Mouse (Mus musculus) limb, embryonic 14.5 days (tissue): ENCODE measurements around the gene Ereg. TPM values are rescaled to one million over a fixed set of nuclear protein-coding genes. Genes with fewer than 3 reads are reported as not detected.

Experiments used
- ATAC-seq: fragments of 200-750 bp; cut with Nextera tagmentation; 2 replicates; pipeline ENCODE4 v1.8.0; 2017; ENCODE audit warnings: low read depth, moderate number of reproducible peaks, moderate TSS enrichment; ENCODE audit not compliant: low FRiP score
- DNase-seq: peaks from one replicate; pipeline ENCODE4 v3.0.0-alpha.2; 2015; ENCODE audit warnings: low spot score
- H3K27ac ChIP-seq: fragments of 300-500 bp; sonication (generic); replicated peaks from 2 replicates; pipeline ENCODE4 v1.5.1; 2014; ENCODE audit warnings: low read depth, mild to moderate bottlenecking, low read length, moderate library complexity, mixed read lengths
- H3K27me3 ChIP-seq: fragments of 300-500 bp; sonication (generic); 2 replicates; pipeline ENCODE4 v1.6.1; 2014; ENCODE audit warnings: low read length, mixed read lengths; ENCODE audit not compliant: control insufficient read depth, insufficient read depth
- H3K36me3 ChIP-seq: fragments of 300-500 bp; sonication (generic); 2 replicates; pipeline ENCODE4 v1.6.1; 2014; ENCODE audit warnings: mild to moderate bottlenecking, low read length, moderate library complexity, mixed read lengths; ENCODE audit not compliant: control insufficient read depth, insufficient read depth
- H3K4me1 ChIP-seq: fragments of 300-500 bp; sonication (generic); 2 replicates; pipeline ENCODE4 v1.6.1; 2014; ENCODE audit warnings: antibody characterized with exemption, low read length, mixed read lengths; ENCODE audit not compliant: control insufficient read depth, insufficient read depth
- H3K4me2 ChIP-seq: fragments of 300-500 bp; sonication (generic); replicated peaks from 2 replicates; pipeline ENCODE4 v1.6.1; 2014; ENCODE audit warnings: low read depth, mild to moderate bottlenecking, low read length, moderate library complexity; ENCODE audit not compliant: severe bottlenecking
- H3K4me3 ChIP-seq: fragments of 300-500 bp; sonication (generic); replicated peaks from 2 replicates; pipeline ENCODE4 v1.5.1; 2014; ENCODE audit warnings: low read length
- H3K9ac ChIP-seq: fragments of 300-500 bp; sonication (generic); 2 replicates; pipeline ENCODE4 v1.6.1; 2014; ENCODE audit warnings: mild to moderate bottlenecking, low read depth, low read length, moderate library complexity; ENCODE audit not compliant: severe bottlenecking
- H3K9me3 ChIP-seq: fragments of 300-500 bp; sonication (generic); 2 replicates; pipeline ENCODE4 v1.6.1; 2016; ENCODE audit warnings: low read length; ENCODE audit not compliant: control insufficient read depth
- POLR2A ChIP-seq: fragments of 200-500 bp; IDR thresholded peaks from 2 replicates; pipeline ENCODE4 v1.8.0; 2012; ENCODE audit warnings: inconsistent platforms, mild to moderate bottlenecking, moderate library complexity, borderline replicate concordance; ENCODE audit not compliant: insufficient read depth, insufficient read length; ENCODE audit errors: extremely low read depth
- WGBS: fragments of 180-500 bp; shearing (Covaris S2); extraction: QIAGEN DNeasy Blood & Tissue Kit; methylation state at CpG from one replicate; pipeline ENCODE4 v1.1.7; 2014; 5-methylcytosine and 5-hydroxymethylcytosine counted together
- polyA plus RNA-seq, 2 experiments: library from polyadenylated mRNA; depleted of rRNA in 1 of 2; stranded (reverse) in 1 of 2; unstranded in 1 of 2; fragments of >200 nt; fragmentation: Nextera tagmentation in 1 of 2; extraction: Ambion mirVana in 1 of 2; gene quantifications; 2 replicates each; pipeline versions ENCODE4 v1.2.1 to v1.2.3; 2012 to 2014

Ereg gene
- polyA plus RNA-seq, 2 experiments = 0.09 to 0.21 TPM

- Histone ChIP-seq H3K4me2 (no peak overlapping the region), H3K4me3 (no peak overlapping the region), H3K27me3 (no peaks in the 10 kb centered on the region), H3K27ac (no peak overlapping the region), H3K36me3 (no peaks in the 10 kb centered on the region), H3K9ac (no peak overlapping the region), H3K4me1 (no peaks in the 10 kb centered on the region), H3K9me3 (no peaks in the 10 kb centered on the region)
- TF ChIP-seq POLR2A = no peak
- ATAC-seq = no peak
- no peak for DNase-seq
- 76% methylated on average over 3 of the region's 3 CpGs for WGBS
Observed at GRCm38 (mm10) chr5:91090301-91090700, 15.9 kb downstream of the Ereg start.

DNA sequence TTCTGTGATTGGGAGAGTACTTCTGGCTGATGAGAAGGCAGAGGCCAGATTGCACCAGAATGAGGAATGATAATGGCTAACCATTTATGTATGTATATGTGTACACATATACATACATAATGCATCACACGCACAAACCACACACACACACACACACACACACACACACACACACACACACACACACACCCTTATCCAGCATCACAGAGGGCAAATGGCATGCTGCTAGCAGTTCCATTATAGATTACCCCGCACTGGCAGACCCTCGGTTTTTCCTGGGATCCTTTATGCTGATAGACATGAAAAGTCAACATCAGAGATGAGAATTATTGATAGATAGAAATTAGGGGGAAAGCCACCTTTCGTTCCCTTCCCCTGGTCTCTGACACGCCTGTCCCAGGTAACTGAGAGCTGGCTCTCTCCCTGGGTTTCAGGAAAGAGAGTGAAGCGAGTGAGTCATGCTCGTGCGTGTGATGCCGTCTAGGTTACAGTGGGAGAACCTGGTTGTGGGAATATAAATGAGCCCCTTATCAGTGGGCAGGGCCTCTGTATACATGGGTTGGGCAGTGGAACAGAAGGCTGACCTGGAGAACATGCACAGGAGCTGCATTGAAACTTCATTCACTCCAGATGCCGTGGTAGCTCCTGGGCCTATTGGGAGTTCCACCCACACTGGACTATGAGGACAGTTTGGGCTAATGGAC is 23.6 kb downstream of the Ereg start:
- no peak for TF ChIP-seq POLR2A
- Histone ChIP-seq H3K27ac (no peak overlapping the region), H3K4me3 (no peak overlapping the region), H3K27me3 (no peaks in the 10 kb centered on the region), H3K4me2 (no peak overlapping the region), H3K9ac (no peak overlapping the region), H3K36me3 (no peaks in the 10 kb centered on the region), H3K4me1 (no peaks in the 10 kb centered on the region), H3K9me3 (no peaks in the 10 kb centered on the region)
- DNase-seq (no peak), ATAC-seq (no peak)
- 84% methylated on average over 10 of the region's 10 CpGs for WGBS

DNA sequence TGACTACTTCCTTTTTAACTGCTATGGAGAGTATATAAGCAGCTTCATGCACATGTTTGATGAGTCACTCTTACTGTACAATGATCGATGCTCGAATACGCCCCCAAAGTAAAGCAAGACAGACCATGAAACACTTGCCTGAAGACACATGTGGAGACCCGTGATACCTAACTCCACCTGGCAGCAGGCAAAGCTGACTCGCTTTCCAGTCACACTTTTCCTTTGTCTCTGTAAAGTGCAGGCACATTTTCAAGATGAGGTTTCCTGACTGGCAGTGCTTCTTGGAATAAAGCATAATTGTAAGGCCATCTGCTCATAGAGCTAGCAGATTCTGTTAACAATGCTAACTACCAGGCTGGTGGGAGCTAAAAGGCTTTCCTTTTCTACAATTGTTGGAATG is 27.3 kb downstream of the Ereg start:
- no peaks in the 10 kb centered on the region for H3K27me3 ChIP-seq
- H3K36me3 ChIP-seq = no peaks in the 10 kb centered on the region
- TF ChIP-seq POLR2A = no peak
- no peak overlapping the region for H3K4me3 ChIP-seq
- no peak overlapping the region for H3K4me2 ChIP-seq
- DNase-seq = no peak
- H3K27ac ChIP-seq = no peak overlapping the region
- 90% methylated on average over 5 of the region's 5 CpGs for WGBS
- no peaks in the 10 kb centered on the region for H3K4me1 ChIP-seq
- H3K9ac ChIP-seq = no peak overlapping the region
- no peaks in the 10 kb centered on the region for H3K9me3 ChIP-seq
- no peak for ATAC-seq

DNA sequence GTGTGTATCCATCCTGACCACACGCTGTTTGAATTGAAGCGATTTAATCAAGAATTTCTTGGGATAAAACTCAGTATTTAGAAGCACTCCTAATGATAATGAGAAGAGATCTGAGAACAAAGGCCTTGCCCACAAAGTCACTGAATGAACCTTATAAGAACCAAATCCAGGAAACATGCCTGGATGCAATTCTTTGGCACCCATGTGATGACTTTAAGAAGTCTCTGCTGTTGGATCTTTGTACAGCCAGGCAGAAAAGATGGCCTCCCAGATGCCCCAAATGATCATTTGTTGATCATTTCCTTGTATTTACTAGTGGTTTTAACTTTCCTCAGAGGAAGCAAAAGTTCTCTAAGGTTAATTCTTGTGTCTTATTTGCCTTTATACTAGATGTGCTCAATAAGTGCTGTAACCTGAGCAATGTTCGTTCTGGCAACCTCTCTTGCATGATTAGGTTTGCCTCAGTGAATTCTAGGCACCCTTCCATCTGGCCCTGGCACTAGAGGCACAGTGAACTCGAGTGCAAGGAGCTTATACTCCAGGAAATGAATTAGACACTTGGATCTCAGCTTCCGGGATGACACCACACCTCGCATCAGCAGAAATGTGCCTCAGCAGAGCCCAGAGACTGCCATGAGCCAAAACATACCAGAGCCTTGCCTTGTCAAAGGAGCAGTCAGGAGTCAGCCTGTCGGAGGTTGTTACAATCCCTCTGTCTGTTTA is 29.7 kb downstream of the Ereg start:
- Histone ChIP-seq H3K4me2 (no peak overlapping the region), H3K9ac (no peak overlapping the region), H3K27me3 (no peaks in the 10 kb centered on the region), H3K4me3 (no peak overlapping the region), H3K4me1 (no peaks in the 10 kb centered on the region), H3K36me3 (no peaks in the 10 kb centered on the region), H3K9me3 (no peaks in the 10 kb centered on the region), H3K27ac (no peak overlapping the region)
- ATAC-seq (no peak), DNase-seq (no peak)
- no peak for TF ChIP-seq POLR2A
- WGBS = 77% methylated on average over 7 of the region's 7 CpGs

GRCm38 (mm10) chr5:91106248-91106647 is 31.8 kb downstream of the Ereg start:
- H3K27ac ChIP-seq = no peak overlapping the region
- H3K4me3 ChIP-seq = no peak overlapping the region
- no peaks in the 10 kb centered on the region for H3K9me3 ChIP-seq
- ATAC-seq (no peak), DNase-seq (no peak)
- no peak overlapping the region for H3K4me2 ChIP-seq
- no peaks in the 10 kb centered on the region for H3K27me3 ChIP-seq
- TF ChIP-seq POLR2A = no peak
- H3K4me1 ChIP-seq = no peaks in the 10 kb centered on the region
- WGBS = 84% methylated on average over 5 of the region's 5 CpGs
- no peak overlapping the region for H3K9ac ChIP-seq
- no peaks in the 10 kb centered on the region for H3K36me3 ChIP-seq
